Mouse (Mus musculus) Patski (cell line): ENCODE measurements around the gene Trnau1ap. TPM values are rescaled to one million over a fixed set of nuclear protein-coding genes. Genes with fewer than 3 reads are reported as not detected.

Experiments
- ATAC-seq: fragments of 100-300 bp; one replicate; pipeline ENCODE4 v1.8.0; 2021
- CTCF ChIA-PET: fragments of 350-600 bp; sonication (Branson Sonifier 250); formaldehyde crosslinking; loops from one replicate; lab custom pipeline; 2022; ENCODE audit warnings: inconsistent platforms; lab: Charles Lee
- POLR2A ChIA-PET: fragments of 350-600 bp; sonication (Branson Sonifier 250); formaldehyde crosslinking; loops from one replicate; lab custom pipeline; 2022; ENCODE audit warnings: antibody characterized with exemption, inconsistent platforms; lab: Charles Lee
- DNase-seq: peaks from one replicate; pipeline ENCODE4 v3.0.0-alpha.2; 2011; ENCODE audit warnings: low read depth, low spot score
- H3K27me3 ChIP-seq: fragments of 371-371 bp; one replicate; pipeline ENCODE4 v1.5.1; 2021
- CTCF ChIP-seq: fragments of 100-300 bp; IDR thresholded peaks from one replicate; pipeline ENCODE4 v1.5.1; 2021
- in situ Hi-C: fragments of 300-500 bp; cut with MboI; formaldehyde crosslinking; loops from 3 replicates; pipeline ENCODE4 v1.11.1; 2018; ENCODE audit warnings: low pct_unique_long_range_greater_than_20kb, mixed read lengths
- polyA plus RNA-seq: library from polyadenylated mRNA; unstranded; gene quantifications from one replicate; pipeline ENCODE4 v1.2.3, GENCODE M21; 2021

Trnau1ap gene
- polyA plus RNA-seq = 28.9 TPM

DNA sequence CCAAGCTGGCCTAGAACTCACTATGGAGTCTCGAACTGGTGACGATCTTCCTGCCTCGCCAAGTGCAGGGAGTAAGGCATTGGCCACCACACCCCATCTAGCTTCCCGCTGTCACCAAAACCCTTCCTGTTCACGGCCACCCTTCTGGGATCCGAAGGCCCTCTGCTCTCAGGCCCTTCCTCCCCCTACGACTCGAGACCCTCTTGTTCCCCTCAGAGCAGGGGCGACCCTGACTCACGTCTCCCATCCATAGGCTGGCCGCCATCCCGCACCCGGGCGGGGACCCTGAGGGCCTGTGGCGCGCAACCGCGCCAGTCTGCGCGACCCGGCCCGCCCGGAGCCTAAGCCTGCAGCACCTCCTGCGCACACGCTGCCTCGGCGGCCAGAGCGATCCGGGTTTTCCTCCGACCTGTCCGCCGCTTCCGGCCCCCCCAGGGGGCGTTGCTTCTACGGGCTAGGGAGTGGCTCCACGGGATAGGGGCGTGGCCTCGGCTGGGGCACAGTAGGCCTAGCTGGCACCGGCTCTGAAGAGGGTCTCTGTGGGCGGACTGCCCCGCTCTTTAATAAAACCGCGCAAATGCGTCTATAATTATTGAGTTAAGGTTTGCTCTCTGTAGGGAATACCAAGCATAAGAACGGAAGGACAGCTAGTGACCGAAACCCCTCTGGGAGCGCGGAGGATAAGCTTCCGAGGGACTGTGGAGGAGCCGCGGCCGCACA is at the start of gene Trnau1ap:
Gene Trnau1ap, minus strand, starts transcription at position 424 of the 720 bp plus-strand sequence.
- ChIA-PET CTCF (interaction anchor here (2.3 kb wide), 1 partner anchor 20 kb away, joined by 9 read pairs; no protein-coding TSS in a partner anchor), POLR2A (interaction anchor here (0.9 to 1.7 kb wide), 5 partner anchors 10 to 119 kb away, joined by 3 to 6 read pairs (median 4); no protein-coding TSS in a partner anchor)
- no peaks in the 10 kb centered on the region for H3K27me3 ChIP-seq
- no peak for DNase-seq
- in situ Hi-C loops = no loop called here
- TF ChIP-seq CTCF = no peak
- ATAC-seq = peak; percentile 78

DNA sequence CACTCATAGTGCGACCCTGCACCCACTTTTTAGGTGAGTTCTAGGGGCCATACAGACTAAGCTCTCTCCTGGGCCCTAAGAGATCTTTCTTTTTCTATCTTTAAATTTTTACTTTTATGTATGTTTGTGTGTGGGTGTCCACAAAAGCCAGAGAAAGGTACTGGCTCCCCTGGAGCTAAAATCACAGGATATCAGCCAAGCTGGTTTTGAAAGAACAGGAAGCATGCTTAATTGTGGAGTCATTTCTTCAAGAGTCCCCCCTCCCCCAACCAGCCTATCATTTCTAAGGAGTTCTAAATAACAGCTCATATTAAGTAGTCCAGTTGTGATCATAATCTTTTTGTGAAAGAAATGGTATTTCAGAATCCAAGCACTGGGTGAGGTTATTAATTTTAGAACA is 44.5 kb upstream of the Trnau1ap start:
- POLR2A ChIA-PET = no interaction called here

GRCm38 (mm10) chr4:132369953-132370750 is 40.8 kb upstream of the Trnau1ap start:
- ChIA-PET CTCF (interaction anchor here (1.4 kb wide), 1 partner anchor 28 kb away, joined by 4 read pairs; no protein-coding TSS in a partner anchor), POLR2A (no interaction called here)
- H3K27me3 ChIP-seq = no peaks in the 10 kb centered on the region
- no peak for TF ChIP-seq CTCF
- ATAC-seq = peak; percentile 67
- no peak for DNase-seq
- in situ Hi-C loops = loop anchor here (5.0 kb wide), 1 partner anchor 42 kb away; no protein-coding TSS in a partner anchor

More for the DNA sequence above, 44.5 kb upstream of the Trnau1ap start:
- ATAC-seq (no peak), DNase-seq (no peak)
- H3K27me3 ChIP-seq = no peaks in the 10 kb centered on the region
- no peak for TF ChIP-seq CTCF
- in situ Hi-C loops = no loop called here
- CTCF ChIA-PET = interaction anchor here (1.3 kb wide), 1 partner anchor 24 kb away, joined by 3 read pairs; no protein-coding TSS in a partner anchor

DNA sequence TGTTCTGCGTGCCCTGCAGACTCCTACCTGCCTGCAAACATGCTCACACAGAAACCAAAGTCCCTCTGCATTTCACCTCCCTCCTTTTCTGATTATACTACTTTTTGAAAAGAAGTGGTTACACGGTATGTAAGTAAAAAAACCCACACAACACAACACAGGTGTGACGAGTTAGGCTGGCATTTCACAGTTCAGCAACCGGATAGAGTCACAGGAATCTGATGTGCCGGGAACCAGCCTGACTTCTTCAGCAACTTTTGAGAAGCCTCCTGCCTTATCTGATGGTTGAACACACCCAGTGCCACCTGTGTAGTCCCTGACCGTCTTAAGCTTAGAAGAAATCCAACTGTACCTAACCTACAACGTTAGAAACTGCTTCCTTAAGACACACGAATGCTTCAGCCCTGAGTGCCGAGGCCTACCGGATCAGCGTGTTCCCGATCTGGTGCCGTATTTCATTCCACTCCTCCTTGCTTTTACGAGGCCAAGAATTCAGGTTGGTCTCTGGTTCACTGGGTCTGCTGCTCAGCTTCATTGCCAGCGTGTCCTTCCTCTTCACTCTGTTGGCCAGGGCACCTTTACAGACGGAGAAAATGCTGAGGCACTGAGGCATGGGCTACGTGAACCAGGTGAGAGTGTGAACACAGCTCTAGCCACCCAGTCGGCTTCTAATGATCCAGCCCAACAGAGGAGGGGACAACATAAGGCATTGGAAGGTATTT is 38.3 kb upstream of the Trnau1ap start:
- in situ Hi-C loops = loop anchor here (5.0 kb wide), 1 partner anchor 45 kb away; no protein-coding TSS in a partner anchor
- ChIA-PET CTCF (interaction anchor here (1.4 to 1.6 kb wide), 2 partner anchors 17 to 45 kb away, joined by 3 read pairs; no protein-coding TSS in a partner anchor), POLR2A (interaction anchor here (0.7 kb wide), 1 partner anchor 14 kb away, joined by 3 read pairs; no protein-coding TSS in a partner anchor)
- peak; percentile 57 for ATAC-seq
- TF ChIP-seq CTCF = no peak
- no peak for DNase-seq
- no peaks in the 10 kb centered on the region for H3K27me3 ChIP-seq

GRCm38 (mm10) chr4:132365450-132366060 is 36.2 kb upstream of the Trnau1ap start:
- ATAC-seq (no peak), DNase-seq (no peak)
- ChIA-PET POLR2A (interaction anchor here (0.7 kb wide), 1 partner anchor 1481 kb away, joined by 4 read pairs; no protein-coding TSS in a partner anchor), CTCF (no interaction called here)
- in situ Hi-C loops = loop anchor here (5.0 kb wide), 1 partner anchor 47 kb away; no protein-coding TSS in a partner anchor
- H3K27me3 ChIP-seq = no peaks in the 10 kb centered on the region
- no peak for TF ChIP-seq CTCF

DNA sequence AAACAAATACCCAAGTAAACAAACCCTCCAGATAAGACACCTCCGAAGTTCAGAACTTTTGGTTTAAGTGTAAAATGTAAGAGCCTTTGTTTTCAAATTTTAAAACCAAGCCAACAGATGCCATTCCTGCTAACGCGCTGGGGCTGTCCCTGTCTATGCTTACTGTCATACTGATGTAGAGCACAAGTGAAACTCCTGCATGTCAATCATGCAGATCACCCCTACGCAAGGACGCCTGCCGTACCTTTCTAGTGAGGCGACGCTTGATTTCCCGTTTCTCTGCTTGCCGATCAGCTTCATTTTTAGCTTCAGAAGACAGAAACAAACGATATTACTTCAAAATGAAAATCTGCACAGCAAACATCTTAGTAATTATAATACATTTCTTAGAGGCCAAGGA is 34.1 kb upstream of the Trnau1ap start:
- in situ Hi-C loops = no loop called here
- CTCF ChIA-PET = no interaction called here
- no peak for DNase-seq
- POLR2A ChIA-PET = interaction anchor here (0.6 kb wide), 1 partner anchor 29 kb away, joined by 3 read pairs; no protein-coding TSS in a partner anchor
- ATAC-seq = no peak
- no peak for TF ChIP-seq CTCF
- H3K27me3 ChIP-seq = no peaks in the 10 kb centered on the region

- CTCF ChIA-PET = no interaction called here
- in situ Hi-C loops = no loop called here
- ATAC-seq (no peak), DNase-seq (no peak)
- POLR2A ChIA-PET = no interaction called here
- TF ChIP-seq CTCF = no peak
- H3K27me3 ChIP-seq = no peaks in the 10 kb centered on the region
These were observed 30.2 kb upstream of the Trnau1ap start for GRCm38 (mm10) chr4:132359510-132359909.

- ChIA-PET CTCF (no interaction called here), POLR2A (no interaction called here)
- in situ Hi-C loops = no loop called here
- DNase-seq (no peak), ATAC-seq (no peak)
- H3K27me3 ChIP-seq = no peaks in the 10 kb centered on the region
- no peak for TF ChIP-seq CTCF
These were observed 26.8 kb upstream of the Trnau1ap start for GRCm38 (mm10) chr4:132356170-132356569.

- no peak for DNase-seq
- CTCF ChIA-PET = no interaction called here
- in situ Hi-C loops = no loop called here
- POLR2A ChIA-PET = no interaction called here
- no peak for ATAC-seq
- no peak for TF ChIP-seq CTCF
- no peaks in the 10 kb centered on the region for H3K27me3 ChIP-seq
These were observed 26.1 kb upstream of the Trnau1ap start for GRCm38 (mm10) chr4:132355403-132355802.
